Mouse (Mus musculus): ENCODE measurements around the gene Ric1. TPM values are rescaled to one million over a fixed set of nuclear protein-coding genes. Genes with fewer than 3 reads are reported as not detected.
"Not testable (repeated sequence)": the region's sequence is repeated elsewhere in the genome, so short reads cannot be mapped to it uniquely, and the experiment has no call there.

Ric1 gene
- polyA plus RNA-seq, 1 experiment, result not detected

DNA sequence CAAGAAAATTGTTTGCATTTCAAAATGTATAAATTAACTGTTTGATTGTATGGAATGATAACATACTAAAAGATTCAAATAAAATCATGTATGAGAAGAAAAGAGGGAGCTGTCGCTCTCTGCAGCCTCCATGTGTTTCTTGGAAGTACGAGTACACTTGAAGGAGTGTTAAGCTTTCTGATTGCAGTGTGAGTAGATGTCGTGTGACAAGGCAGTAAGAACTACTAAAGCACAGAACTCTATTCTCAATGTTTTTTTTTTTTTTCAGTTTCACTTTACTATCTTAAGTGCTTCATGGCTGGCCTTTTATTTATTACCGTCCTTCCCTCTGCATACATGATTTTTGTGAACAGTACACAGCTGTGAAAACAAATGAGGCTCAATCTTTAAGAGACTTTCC is 40.1 kb downstream of the Ric1 start:
- WGBS, result 84% methylated on average over 4 of the region's 4 CpGs
- Histone ChIP-seq H3K4me1 (ENCODE audit: control insufficient read depth, insufficient read depth, low read length) (no peaks in the 10 kb centered on the region), H3K27ac (ENCODE audit: insufficient read depth, low read depth, low read length) (no peak overlapping the region), H3K4me3 (ENCODE audit: insufficient read depth, low read depth, low read length) (no peak overlapping the region)
- no peak for TF ChIP-seq CTCF (IDR thresholded peaks at IDR 0.05; ENCODE audit: insufficient read depth, low read depth, low read length)
- no peak for TF ChIP-seq POLR2A (IDR thresholded peaks at IDR 0.05; ENCODE audit: insufficient read depth, low read depth, low read length)

DNA sequence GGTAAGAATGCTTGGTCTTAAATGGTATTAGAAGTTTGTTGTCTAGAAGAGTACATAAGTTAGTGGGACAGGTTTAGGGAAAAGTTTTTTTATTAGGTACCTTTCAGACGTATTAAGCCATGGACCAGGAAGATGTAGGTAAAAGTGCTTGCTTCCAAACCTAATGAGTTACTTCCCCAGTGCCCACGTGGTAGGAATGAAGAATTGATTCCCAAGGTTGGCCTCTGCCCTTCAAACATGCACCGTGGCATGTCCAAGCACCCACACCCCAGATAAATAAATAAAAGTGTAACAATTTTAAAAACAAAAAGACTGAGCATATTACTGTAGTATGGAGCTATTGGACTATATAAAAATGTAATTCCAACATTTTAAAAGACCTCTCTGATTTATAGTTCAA is 40.5 kb downstream of the Ric1 start:
- WGBS, result 75% methylated on average over 3 of the region's 3 CpGs
- Histone ChIP-seq H3K27ac (ENCODE audit: insufficient read depth, low read depth, low read length) (no peak overlapping the region), H3K4me1 (ENCODE audit: control insufficient read depth, insufficient read depth, low read length) (no peaks in the 10 kb centered on the region), H3K4me3 (ENCODE audit: insufficient read depth, low read depth, low read length) (no peak overlapping the region)
- TF ChIP-seq CTCF (IDR thresholded peaks at IDR 0.05; ENCODE audit: insufficient read depth, low read depth, low read length) (no peak), POLR2A (IDR thresholded peaks at IDR 0.05; ENCODE audit: insufficient read depth, low read depth, low read length) (no peak)

DNA sequence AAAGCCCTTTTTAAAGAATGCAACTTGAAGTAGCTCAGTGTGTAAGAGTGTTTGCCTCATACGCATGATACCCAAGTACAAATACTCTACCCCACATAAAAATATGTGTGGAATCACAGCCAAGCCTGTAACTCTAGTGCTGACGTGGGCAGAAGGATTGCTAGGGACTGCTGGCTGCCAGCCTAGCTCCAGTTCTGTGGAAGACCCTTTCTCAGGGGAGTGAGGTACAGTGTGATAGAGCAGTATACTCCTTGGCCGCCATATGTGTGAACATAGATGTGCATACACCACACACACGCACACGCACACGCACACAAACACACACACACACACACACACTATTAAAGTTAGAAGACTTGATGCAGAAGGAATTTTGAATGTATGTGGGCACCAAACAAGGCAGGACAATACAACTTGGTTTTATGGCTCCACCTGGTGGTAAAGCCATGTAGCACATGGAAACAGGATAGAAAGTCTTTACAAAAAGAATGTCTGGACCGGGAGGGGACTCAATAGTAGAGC is 41.2 kb downstream of the Ric1 start:
- Histone ChIP-seq H3K27ac (ENCODE audit: insufficient read depth, low read depth, low read length) (no peak overlapping the region), H3K4me1 (ENCODE audit: control insufficient read depth, insufficient read depth, low read length) (no peaks in the 10 kb centered on the region), H3K4me3 (ENCODE audit: insufficient read depth, low read depth, low read length) (no peak overlapping the region)
- TF ChIP-seq POLR2A (IDR thresholded peaks at IDR 0.05; ENCODE audit: insufficient read depth, low read depth, low read length) (no peak), CTCF (IDR thresholded peaks at IDR 0.05; ENCODE audit: insufficient read depth, low read depth, low read length) (no peak)
- 58% methylated on average over 7 of the region's 7 CpGs for WGBS

DNA sequence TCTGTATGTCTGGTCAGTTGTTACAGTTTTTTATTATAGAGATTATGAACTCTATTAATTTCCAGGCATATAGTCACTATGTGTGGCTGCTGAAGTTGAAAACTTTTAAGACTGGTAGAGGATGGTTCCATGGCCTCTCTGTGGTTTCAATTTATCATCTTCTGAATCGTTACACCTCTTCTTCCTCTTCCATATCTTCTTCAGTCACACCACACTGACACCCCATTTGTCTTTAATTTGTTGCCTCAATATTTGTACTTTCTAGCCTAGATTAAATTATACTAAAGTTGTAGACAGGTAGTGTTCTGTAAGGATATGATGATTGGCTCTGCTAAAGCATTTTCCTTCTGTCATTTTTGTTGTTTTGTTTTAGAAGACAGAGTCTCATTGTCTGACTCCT is 44.4 kb downstream of the Ric1 start:
- TF ChIP-seq POLR2A (IDR thresholded peaks at IDR 0.05; ENCODE audit: insufficient read depth, low read depth, low read length) (no peak), CTCF (IDR thresholded peaks at IDR 0.05; ENCODE audit: insufficient read depth, low read depth, low read length) (no peak)
- WGBS, result 90% methylated on average over 1 of the region's 1 CpGs
- Histone ChIP-seq H3K27ac (ENCODE audit: insufficient read depth, low read depth, low read length) (no peak overlapping the region), H3K4me1 (ENCODE audit: control insufficient read depth, insufficient read depth, low read length) (no peaks in the 10 kb centered on the region), H3K4me3 (ENCODE audit: insufficient read depth, low read depth, low read length) (no peak overlapping the region)

DNA sequence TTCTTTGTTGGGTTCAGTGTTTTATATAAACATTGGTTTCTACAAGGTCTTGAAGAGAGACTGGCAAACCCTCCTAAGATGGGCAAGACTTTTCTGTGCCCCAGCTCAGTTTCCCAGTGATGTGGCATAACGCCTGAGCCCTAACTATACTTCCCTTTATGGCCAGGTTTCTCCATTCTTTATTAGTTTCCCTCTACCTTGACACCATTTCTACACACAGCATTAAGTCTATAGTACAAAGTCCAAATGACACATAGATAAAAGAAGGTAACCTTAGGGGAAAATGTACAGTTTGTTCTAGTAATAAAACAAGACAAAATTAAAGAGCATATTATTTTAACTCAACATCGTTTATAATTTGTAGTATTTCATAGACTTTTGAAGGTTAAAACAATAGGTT is 60.4 kb downstream of the Ric1 start:
- Histone ChIP-seq H3K4me3 (ENCODE audit: insufficient read depth, low read depth, low read length) (no peak overlapping the region), H3K27ac (ENCODE audit: insufficient read depth, low read depth, low read length) (no peak overlapping the region)
- 94% methylated on average over 2 of the region's 2 CpGs for WGBS

DNA sequence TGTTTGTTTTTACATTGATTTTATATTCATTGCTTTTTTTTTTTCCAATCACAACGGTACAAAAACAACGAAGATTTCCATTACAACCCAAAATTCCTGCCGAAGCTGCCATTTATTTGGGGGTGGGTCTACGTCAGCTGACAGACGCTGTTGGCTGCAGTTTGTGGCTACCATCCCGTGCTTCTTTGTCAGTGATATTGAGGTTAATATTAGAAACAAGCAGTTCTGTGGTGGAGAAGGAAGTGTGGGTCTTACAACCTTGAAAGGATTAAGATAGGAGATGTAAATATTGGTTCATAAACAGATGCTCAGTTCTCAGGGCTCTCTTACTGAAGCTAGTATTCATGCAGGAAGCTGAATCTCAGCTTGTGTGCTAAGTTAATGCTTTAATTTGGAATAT is 61.7 kb downstream of the Ric1 start:
- WGBS, result 39% methylated on average over 6 of the region's 6 CpGs
- Histone ChIP-seq H3K27ac (ENCODE audit: insufficient read depth, low read depth, low read length) (no peak overlapping the region), H3K4me3 (ENCODE audit: insufficient read depth, low read depth, low read length) (no peak overlapping the region), H3K4me1 (ENCODE audit: control insufficient read depth, insufficient read depth, low read length) (peaks cover 4% of the 10 kb centered on the region; the same call in 1 of the 2 replicates)
- TF ChIP-seq POLR2A (IDR thresholded peaks at IDR 0.05; ENCODE audit: insufficient read depth, low read depth, low read length), result no peak
- no peak for TF ChIP-seq CTCF (IDR thresholded peaks at IDR 0.05; ENCODE audit: insufficient read depth, low read depth, low read length)

More for the DNA sequence above, 60.4 kb downstream of the Ric1 start:
- TF ChIP-seq POLR2A (IDR thresholded peaks at IDR 0.05; ENCODE audit: insufficient read depth, low read depth, low read length) (no peak), CTCF (IDR thresholded peaks at IDR 0.05; ENCODE audit: insufficient read depth, low read depth, low read length) (no peak)
- peaks cover 4% of the 10 kb centered on the region; the same call in 1 of the 2 replicates for H3K4me1 ChIP-seq (ENCODE audit: control insufficient read depth, insufficient read depth, low read length)

DNA sequence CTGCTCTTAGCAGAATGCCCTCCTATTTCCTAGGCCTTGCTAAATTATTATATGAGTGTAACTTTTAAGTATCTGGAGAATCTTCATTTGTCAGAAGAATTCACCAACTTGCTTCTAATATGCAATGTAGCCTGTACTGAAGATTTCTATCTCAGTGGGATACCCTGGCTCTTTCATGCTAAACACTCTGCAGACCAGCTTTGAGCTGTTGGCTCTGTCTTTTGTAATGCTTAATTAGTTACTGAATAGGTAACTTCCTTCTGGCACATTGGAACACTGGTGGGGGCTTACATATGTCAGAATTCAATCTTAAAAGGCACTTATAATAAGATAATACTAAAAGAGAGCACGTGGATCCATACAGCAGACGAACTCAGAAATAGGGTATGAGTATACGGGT is 71.7 kb downstream of the Ric1 start:
- H3K4me3 ChIP-seq (ENCODE audit: insufficient read depth, low read depth, low read length); H3K4me1 ChIP-seq (ENCODE audit: control insufficient read depth, insufficient read depth, low read length); H3K27ac ChIP-seq (ENCODE audit: insufficient read depth, low read depth, low read length): not testable (repeated sequence)
- 68% methylated on average over 3 of the region's 3 CpGs for WGBS

DNA sequence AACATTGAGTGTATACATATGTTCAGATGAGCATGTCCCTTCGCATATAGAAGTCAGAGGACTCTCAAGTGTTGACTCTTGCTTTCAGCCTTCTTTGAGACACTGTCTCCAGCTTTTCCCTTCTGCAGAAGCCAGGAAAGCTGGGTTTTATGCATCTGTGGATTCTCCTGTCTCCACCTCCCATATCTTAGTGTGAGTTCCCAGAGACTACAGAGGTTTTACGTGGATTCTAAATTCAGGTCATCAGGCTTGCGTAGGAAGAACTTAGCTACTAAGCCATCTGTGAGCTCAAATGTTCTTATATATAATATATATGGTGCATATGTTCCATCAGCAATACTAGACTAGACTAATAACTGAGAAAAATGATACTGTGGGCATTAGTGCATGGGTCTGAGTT is 74.2 kb downstream of the Ric1 start:
- no peak overlapping the region for H3K4me3 ChIP-seq (ENCODE audit: insufficient read depth, low read depth, low read length)
- WGBS, result 88% methylated on average over 3 of the region's 3 CpGs
- TF ChIP-seq POLR2A (IDR thresholded peaks at IDR 0.05; ENCODE audit: insufficient read depth, low read depth, low read length) (no peak), CTCF (IDR thresholded peaks at IDR 0.05; ENCODE audit: insufficient read depth, low read depth, low read length) (no peak)
- H3K27ac ChIP-seq (ENCODE audit: insufficient read depth, low read depth, low read length), result no peak overlapping the region
- no peaks in the 10 kb centered on the region for H3K4me1 ChIP-seq (ENCODE audit: control insufficient read depth, insufficient read depth, low read length)

DNA sequence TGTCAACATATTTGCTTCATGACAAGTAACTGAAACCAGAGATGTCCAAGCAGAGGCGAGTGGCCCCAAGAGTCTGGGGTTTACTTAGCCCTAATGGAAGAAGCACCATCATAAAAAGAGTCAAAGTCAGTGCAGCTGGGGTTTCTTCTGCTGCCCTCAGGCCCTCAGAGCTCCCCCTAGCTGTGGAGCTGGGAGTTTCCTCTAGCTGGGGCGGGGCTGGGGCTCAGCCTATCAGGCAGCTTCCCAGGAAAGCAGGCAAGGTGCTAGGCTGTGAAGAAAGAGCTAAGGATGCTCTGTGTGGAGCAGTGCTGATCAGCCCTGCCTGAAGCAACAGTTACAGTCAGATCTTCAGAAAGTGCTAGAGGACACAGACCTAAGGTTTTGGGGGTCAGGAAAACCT is 74.9 kb downstream of the Ric1 start:
- WGBS, result 94% methylated on average over 2 of the region's 2 CpGs
- H3K4me1 ChIP-seq (ENCODE audit: control insufficient read depth, insufficient read depth, low read length), result no peaks in the 10 kb centered on the region
- no peak overlapping the region for H3K4me3 ChIP-seq (ENCODE audit: insufficient read depth, low read depth, low read length)
- TF ChIP-seq CTCF (IDR thresholded peaks at IDR 0.05; ENCODE audit: insufficient read depth, low read depth, low read length) (no peak), POLR2A (IDR thresholded peaks at IDR 0.05; ENCODE audit: insufficient read depth, low read depth, low read length) (no peak)
- no peak overlapping the region for H3K27ac ChIP-seq (ENCODE audit: insufficient read depth, low read depth, low read length)

DNA sequence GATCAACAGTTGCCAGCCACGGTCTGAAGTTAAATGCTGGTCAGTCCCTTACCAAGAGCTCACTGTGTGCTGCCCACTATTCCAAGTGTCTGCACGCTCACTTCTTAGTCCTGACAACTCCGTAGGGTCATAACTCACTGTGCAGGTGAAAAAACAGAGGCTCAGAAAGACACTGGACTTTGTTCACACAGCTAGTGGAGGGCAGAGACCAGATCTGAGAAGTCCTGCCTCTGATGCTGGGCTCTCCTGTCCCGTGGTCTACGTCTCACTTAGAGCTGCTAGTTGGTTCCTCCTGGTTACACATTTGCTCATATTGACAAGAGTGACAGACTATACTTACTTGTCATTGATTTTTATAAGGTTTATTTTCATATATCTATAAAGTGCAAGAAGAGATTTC is 76.9 kb downstream of the Ric1 start:
- 96% methylated on average over 5 of the region's 5 CpGs for WGBS
- no peak overlapping the region for H3K27ac ChIP-seq (ENCODE audit: insufficient read depth, low read depth, low read length)
- H3K4me3 ChIP-seq (ENCODE audit: insufficient read depth, low read depth, low read length), result no peak overlapping the region
- TF ChIP-seq CTCF (IDR thresholded peaks at IDR 0.05; ENCODE audit: insufficient read depth, low read depth, low read length) (no peak), POLR2A (IDR thresholded peaks at IDR 0.05; ENCODE audit: insufficient read depth, low read depth, low read length) (no peak)
- peaks cover 2% of the 10 kb centered on the region; the same call in 1 of the 2 replicates for H3K4me1 ChIP-seq (ENCODE audit: control insufficient read depth, insufficient read depth, low read length)
